ENCODE assay signal across 9 mouse cellular contexts in genomic region chr17:8799914-8800420, GRCm38 (mm10).
DNase-seq lines count a peak whose midpoint lies in the region; ATAC-seq lines count a peak whose summit lies in the region.
"Had no signal": no experiment of that assay in that cellular context is flagged by ENCODE, and none has a peak within 500 bp of the region (broad histone marks: within the 10 kb centered on the region; RNA-seq: fewer than 3 reads in every experiment).

No protein-coding gene starts in this region.

- no peak overlapping the region for H3K9ac ChIP-seq in heart, embryonic 11.5 days (ENCODE audit: low read depth, low read length)
- H3K9ac ChIP-seq in embryonic facial prominence, embryonic 13.5 days = no peak overlapping the region
- no peak overlapping the region for H3K9ac ChIP-seq in intestine, embryonic 16.5 days (ENCODE audit: low read depth, low read length)
- no peak overlapping the region; the same call in 1 of the 2 replicates for H3K9ac ChIP-seq in neural tube, embryonic 14.5 days (replicated peaks; ENCODE audit: low read depth, low read length)
- H3K9ac ChIP-seq: liver, embryonic 14.5 days had no signal

- peaks cover 70% of the 10 kb centered on the region for H3K27me3 ChIP-seq in heart, embryonic 11.5 days (ENCODE audit: control insufficient read depth, insufficient read depth, low read length)
- H3K27me3 ChIP-seq in embryonic facial prominence, embryonic 13.5 days = peaks cover 80% of the 10 kb centered on the region
- H3K27me3 ChIP-seq in intestine, embryonic 16.5 days (replicated peaks; ENCODE audit: control insufficient read depth, insufficient read depth, low read length) = peaks cover 66% of the 10 kb centered on the region
- H3K27me3 ChIP-seq in neural tube, embryonic 14.5 days (ENCODE audit: control insufficient read depth, insufficient read depth, low read length) = peaks cover 19% of the 10 kb centered on the region

- DNase-seq in heart, postnatal 25 days (ENCODE audit: low spot score) = no peak
- DNase-seq in spleen, postnatal 4 days (ENCODE audit: low spot score in 2 of 2) = no peak
- no peak for DNase-seq in ovary, postnatal 10 days (ENCODE audit: low spot score)

- intact Hi-C loops in heart, postnatal 25 days (cut with DNase I) = no loop called here

- H3K4me2 ChIP-seq in heart, embryonic 11.5 days = peak overlapping the region; percentile 99
- peak overlapping the region; percentile 97 for H3K4me2 ChIP-seq in embryonic facial prominence, embryonic 13.5 days
- H3K4me2 ChIP-seq in intestine, embryonic 16.5 days (ENCODE audit: low read depth, low read length) = peak overlapping the region; percentile 97; the same call in 1 of the 2 replicates
- H3K4me2 ChIP-seq in neural tube, embryonic 14.5 days (ENCODE audit: low read depth, low read length) = peak overlapping the region; percentile 92

- peak overlapping the region; percentile 75 for H3K4me3 ChIP-seq in heart, embryonic 11.5 days (ENCODE audit: low read depth, low read length)
- peak overlapping the region; percentile 69 for H3K4me3 ChIP-seq in embryonic facial prominence, embryonic 13.5 days
- peak overlapping the region; percentile 67; the same call in 1 of the 2 replicates for H3K4me3 ChIP-seq in intestine, embryonic 16.5 days (ENCODE audit: low read length)
- H3K4me3 ChIP-seq in neural tube, embryonic 14.5 days (ENCODE audit: low read depth, low read length) = peak overlapping the region; percentile 88

- H3K9me3 ChIP-seq in heart, embryonic 11.5 days (replicated peaks; ENCODE audit: control insufficient read depth, low read length) = no peaks in the 10 kb centered on the region
- no peaks in the 10 kb centered on the region for H3K9me3 ChIP-seq in embryonic facial prominence, embryonic 13.5 days
- H3K9me3 ChIP-seq in intestine, embryonic 16.5 days (ENCODE audit: control insufficient read depth, low read length) = no peaks in the 10 kb centered on the region
- H3K9me3 ChIP-seq in neural tube, embryonic 14.5 days (ENCODE audit: control insufficient read depth, low read length) = no peaks in the 10 kb centered on the region

- peaks cover 8% of the 10 kb centered on the region for H3K4me1 ChIP-seq in heart, embryonic 11.5 days (ENCODE audit: control insufficient read depth, insufficient read depth, low read length)
- H3K4me1 ChIP-seq in embryonic facial prominence, embryonic 13.5 days = peaks cover 23% of the 10 kb centered on the region
- H3K4me1 ChIP-seq in intestine, embryonic 16.5 days (ENCODE audit: control insufficient read depth, insufficient read depth, low read length) = peaks cover 10% of the 10 kb centered on the region
- H3K4me1 ChIP-seq in neural tube, embryonic 14.5 days (ENCODE audit: control insufficient read depth, insufficient read depth, low read length) = peaks cover 20% of the 10 kb centered on the region; the same call in 1 of the 2 replicates

- no peaks in the 10 kb centered on the region for H3K36me3 ChIP-seq in heart, embryonic 11.5 days (ENCODE audit: control insufficient read depth, insufficient read depth, low read length)
- H3K36me3 ChIP-seq in embryonic facial prominence, embryonic 13.5 days = no peaks in the 10 kb centered on the region
- no peaks in the 10 kb centered on the region for H3K36me3 ChIP-seq in intestine, embryonic 16.5 days (ENCODE audit: control insufficient read depth, insufficient read depth, low read length)
- no peaks in the 10 kb centered on the region for H3K36me3 ChIP-seq in neural tube, embryonic 14.5 days (ENCODE audit: control insufficient read depth, insufficient read depth, low read length)

- H3K27ac ChIP-seq in heart, embryonic 11.5 days (ENCODE audit: low read depth, low read length) = no peak overlapping the region
- H3K27ac ChIP-seq in embryonic facial prominence, embryonic 13.5 days = no peak overlapping the region
- no peak overlapping the region for H3K27ac ChIP-seq in intestine, embryonic 16.5 days (ENCODE audit: low read length)
- H3K27ac ChIP-seq in neural tube, embryonic 14.5 days (ENCODE audit: low read depth, low read length) = no peak overlapping the region
- H3K27ac ChIP-seq: liver, embryonic 14.5 days had no signal

- no peak for ATAC-seq in heart, embryonic 11.5 days (replicated peaks; ENCODE audit: insufficient number of reproducible peaks, low FRiP score, low TSS enrichment)
- ATAC-seq in embryonic facial prominence, embryonic 13.5 days (ENCODE audit: insufficient number of reproducible peaks, insufficient read depth, low FRiP score, low TSS enrichment, low read depth) = no peak
- no peak for ATAC-seq in intestine, embryonic 16.5 days
- no peak for ATAC-seq in neural tube, embryonic 14.5 days (ENCODE audit: low read depth)
- no peak for ATAC-seq in inflammation-experienced regulatory T-cells, adult 6 months

- 1% methylated on average over 15 of the region's 15 CpGs for WGBS in heart, embryonic 11.5 days (ENCODE audit: insufficient replicate concordance)
- 2% methylated on average over 15 of the region's 15 CpGs for WGBS in embryonic facial prominence, embryonic 13.5 days
- 1% methylated on average over 15 of the region's 15 CpGs for WGBS in intestine, embryonic 16.5 days
- 2% methylated on average over 15 of the region's 15 CpGs for WGBS in neural tube, embryonic 14.5 days
